Mouse (Mus musculus): ENCODE measurements around the gene Dab2ip. TPM values are rescaled to one million over a fixed set of nuclear protein-coding genes. Genes with fewer than 3 reads are reported as not detected.

Dab2ip gene
- polyA plus RNA-seq (2012; rRNA removed): 28.5 and 30.9 TPM in 2 replicates

GRCm38 (mm10) chr2:35557911-35558825, at the start of gene Dab2ip:
Dab2ip (plus strand) TSS chr2:35558266.
- peak within 1 kb of the TSS; percentile 41 for H3K27ac ChIP-seq (ENCODE audit: control insufficient read depth, insufficient read depth, low read depth, low read length)
- peaks cover 16% of the 10 kb centered on the region for H3K4me1 ChIP-seq (ENCODE audit: control insufficient read depth, insufficient read depth, low read length)
- H3K36me3 ChIP-seq (ENCODE audit: control insufficient read depth, insufficient read depth, low read length): no peaks in the 10 kb centered on the region
- TF ChIP-seq POLR2A (IDR thresholded peaks at IDR 0.05; ENCODE audit: control insufficient read depth, low read depth, low read length): no peak
- TF ChIP-seq CTCF (IDR thresholded peaks at IDR 0.05; ENCODE audit: control insufficient read depth, insufficient read depth, insufficient replicate concordance, low read depth, low read length): no peak
- no peaks in the 10 kb centered on the region for H3K27me3 ChIP-seq (ENCODE audit: control insufficient read depth, insufficient read depth, low read length)
- peak within 1 kb of the TSS; percentile 33 for H3K4me3 ChIP-seq (ENCODE audit: control insufficient read depth, low read depth, low read length)

- no peaks in the 10 kb centered on the region for H3K27me3 ChIP-seq (ENCODE audit: control insufficient read depth, insufficient read depth, low read length)
- no peak overlapping the region; the same call in none of the 2 replicates for H3K27ac ChIP-seq (ENCODE audit: control insufficient read depth, insufficient read depth, low read depth, low read length)
- H3K4me3 ChIP-seq (ENCODE audit: control insufficient read depth, low read depth, low read length): no peak overlapping the region
- TF ChIP-seq POLR2A (IDR thresholded peaks at IDR 0.05; ENCODE audit: control insufficient read depth, low read depth, low read length) (no peak), CTCF (IDR thresholded peaks at IDR 0.05; ENCODE audit: control insufficient read depth, insufficient read depth, insufficient replicate concordance, low read depth, low read length) (no peak)
- no peaks in the 10 kb centered on the region for H3K36me3 ChIP-seq (ENCODE audit: control insufficient read depth, insufficient read depth, low read length)
- peaks cover 13% of the 10 kb centered on the region for H3K4me1 ChIP-seq (ENCODE audit: control insufficient read depth, insufficient read depth, low read length)
Observed at GRCm38 (mm10) chr2:35508597-35509342, 49.3 kb upstream of the Dab2ip start.

DNA sequence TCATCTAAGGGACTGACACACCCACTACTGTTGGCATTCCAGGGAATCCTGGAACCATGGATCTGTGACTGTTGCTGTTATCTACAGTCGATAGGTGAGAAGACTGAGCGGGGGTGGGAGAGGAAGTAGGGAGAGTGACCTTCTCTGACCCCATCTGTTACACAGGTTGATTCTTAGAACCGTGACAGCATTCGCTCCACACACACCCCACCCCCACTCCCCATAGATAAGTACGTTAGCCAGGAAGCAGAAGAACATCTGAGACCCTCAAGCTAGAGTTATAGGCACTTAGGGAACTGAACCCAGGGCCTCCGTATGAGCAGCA, 48.8 kb upstream of the Dab2ip start:
- Histone ChIP-seq H3K4me1 (ENCODE audit: control insufficient read depth, insufficient read depth, low read length) (peaks cover 10% of the 10 kb centered on the region), H3K4me3 (ENCODE audit: control insufficient read depth, low read depth, low read length) (no peak overlapping the region), H3K36me3 (ENCODE audit: control insufficient read depth, insufficient read depth, low read length) (no peaks in the 10 kb centered on the region), H3K27me3 (ENCODE audit: control insufficient read depth, insufficient read depth, low read length) (no peaks in the 10 kb centered on the region), H3K27ac (ENCODE audit: control insufficient read depth, insufficient read depth, low read depth, low read length) (no peak overlapping the region; the same call in 1 of the 2 replicates)
- no peak for TF ChIP-seq CTCF (IDR thresholded peaks at IDR 0.05; ENCODE audit: control insufficient read depth, insufficient read depth, insufficient replicate concordance, low read depth, low read length)
- no peak for TF ChIP-seq POLR2A (IDR thresholded peaks at IDR 0.05; ENCODE audit: control insufficient read depth, low read depth, low read length)

- H3K4me3 ChIP-seq (ENCODE audit: control insufficient read depth, low read depth, low read length): no peak overlapping the region
- H3K36me3 ChIP-seq (ENCODE audit: control insufficient read depth, insufficient read depth, low read length): no peaks in the 10 kb centered on the region
- H3K4me1 ChIP-seq (ENCODE audit: control insufficient read depth, insufficient read depth, low read length): peaks cover 7% of the 10 kb centered on the region
- no peak overlapping the region for H3K27ac ChIP-seq (ENCODE audit: control insufficient read depth, insufficient read depth, low read depth, low read length)
- TF ChIP-seq CTCF (IDR thresholded peaks at IDR 0.05; ENCODE audit: control insufficient read depth, insufficient read depth, insufficient replicate concordance, low read depth, low read length) (no peak), POLR2A (IDR thresholded peaks at IDR 0.05; ENCODE audit: control insufficient read depth, low read depth, low read length) (no peak)
- H3K27me3 ChIP-seq (ENCODE audit: control insufficient read depth, insufficient read depth, low read length): no peaks in the 10 kb centered on the region
Observed at GRCm38 (mm10) chr2:35509888-35510287, 48.2 kb upstream of the Dab2ip start.

DNA sequence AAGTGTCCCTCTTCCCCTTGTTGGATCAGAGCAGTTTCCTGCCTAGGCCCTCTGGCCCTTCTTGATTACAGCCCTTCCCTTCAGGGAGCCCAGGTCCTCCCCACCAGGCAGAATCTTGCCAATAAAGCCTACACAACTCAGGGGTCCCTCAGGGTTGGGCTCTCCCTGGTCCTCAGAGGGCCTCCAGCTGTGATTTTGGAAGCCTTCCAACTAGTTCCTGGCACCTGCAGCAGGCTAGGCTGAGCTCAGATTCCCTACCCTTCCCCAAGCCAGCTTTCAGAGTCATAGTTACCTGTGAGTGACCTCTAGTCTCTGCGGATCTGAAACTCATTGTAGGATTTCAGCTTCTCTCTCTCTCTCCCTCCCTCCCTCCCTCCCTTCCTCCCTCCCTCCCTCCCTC, 47.1 kb upstream of the Dab2ip start:
- H3K4me3 ChIP-seq (ENCODE audit: control insufficient read depth, low read depth, low read length): no peak overlapping the region
- H3K27ac ChIP-seq (ENCODE audit: control insufficient read depth, insufficient read depth, low read depth, low read length): no peak overlapping the region
- H3K4me1 ChIP-seq (ENCODE audit: control insufficient read depth, insufficient read depth, low read length): peaks cover 7% of the 10 kb centered on the region
- H3K27me3 ChIP-seq (ENCODE audit: control insufficient read depth, insufficient read depth, low read length): no peaks in the 10 kb centered on the region
- TF ChIP-seq CTCF (IDR thresholded peaks at IDR 0.05; ENCODE audit: control insufficient read depth, insufficient read depth, insufficient replicate concordance, low read depth, low read length) (no peak), POLR2A (IDR thresholded peaks at IDR 0.05; ENCODE audit: control insufficient read depth, low read depth, low read length) (no peak)
- H3K36me3 ChIP-seq (ENCODE audit: control insufficient read depth, insufficient read depth, low read length): no peaks in the 10 kb centered on the region

DNA sequence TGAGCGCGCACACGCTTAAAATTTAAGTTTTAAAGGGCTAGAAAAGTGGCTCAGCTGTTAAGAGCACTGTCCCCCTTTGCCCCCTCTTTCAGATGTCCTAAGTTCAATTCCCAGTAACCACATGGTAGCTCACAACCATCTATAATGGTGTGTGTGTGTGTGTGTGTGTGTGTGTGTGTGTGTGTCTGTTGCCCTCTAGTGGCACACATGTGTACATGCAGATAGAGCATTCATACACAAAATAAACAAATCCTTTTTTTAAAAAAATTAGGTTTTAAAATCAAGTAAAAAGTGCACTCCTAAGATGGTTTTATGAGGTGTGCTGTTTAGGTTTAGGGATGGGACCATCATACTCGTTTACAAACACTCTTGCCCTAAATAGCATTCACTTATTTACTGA, 45.8 kb upstream of the Dab2ip start:
- H3K36me3 ChIP-seq (ENCODE audit: control insufficient read depth, insufficient read depth, low read length): no peaks in the 10 kb centered on the region
- no peaks in the 10 kb centered on the region for H3K27me3 ChIP-seq (ENCODE audit: control insufficient read depth, insufficient read depth, low read length)
- no peak overlapping the region for H3K4me3 ChIP-seq (ENCODE audit: control insufficient read depth, low read depth, low read length)
- H3K27ac ChIP-seq (ENCODE audit: control insufficient read depth, insufficient read depth, low read depth, low read length): no peak overlapping the region
- TF ChIP-seq CTCF (IDR thresholded peaks at IDR 0.05; ENCODE audit: control insufficient read depth, insufficient read depth, insufficient replicate concordance, low read depth, low read length) (no peak), POLR2A (IDR thresholded peaks at IDR 0.05; ENCODE audit: control insufficient read depth, low read depth, low read length) (no peak)
- H3K4me1 ChIP-seq (ENCODE audit: control insufficient read depth, insufficient read depth, low read length): peaks cover 5% of the 10 kb centered on the region

All from testis, adult 2 months (tissue).